Mouse (Mus musculus): ENCODE data around the gene Med13l. TPM values are rescaled to one million over a fixed set of nuclear protein-coding genes. Genes with fewer than 3 reads are reported as not detected.

Gene Med13l
- total RNA-seq, 2 experiments from 2014 or later: 95.9 to 105 TPM

GRCm38 (mm10) chr5:118555305-118555704 is 5.2 kb upstream of the Med13l start:
- intact Hi-C loops (cut with DNase I): no loop called here
- no peak for DNase-seq

DNA sequence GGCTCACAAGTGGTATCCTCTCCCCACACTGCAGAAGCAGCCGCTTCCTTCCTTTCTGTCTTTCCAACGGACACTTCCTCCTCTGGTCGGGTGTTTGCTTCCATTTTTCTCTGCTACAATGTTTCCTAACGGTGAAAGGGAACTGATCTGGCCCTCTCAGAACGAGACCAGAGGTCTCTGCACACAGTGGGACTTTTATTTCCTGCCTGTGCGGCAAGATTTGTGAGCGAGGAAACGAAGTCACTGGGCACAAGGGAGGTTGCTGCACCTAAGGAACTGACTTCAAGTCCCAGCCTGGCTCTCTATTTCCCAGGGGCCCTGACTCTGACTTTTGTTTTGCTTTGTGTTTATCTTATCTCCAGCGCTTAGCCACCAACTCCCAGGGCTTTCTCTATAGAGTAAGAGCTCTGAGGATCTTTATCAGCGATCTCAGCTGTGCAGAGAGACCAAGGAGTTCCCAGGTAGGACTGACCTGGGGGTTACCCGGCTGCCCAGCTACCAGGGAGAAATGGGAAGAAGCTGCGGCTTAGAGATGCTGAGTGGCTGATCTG is 4.0 kb upstream of the Med13l start:
- intact Hi-C loops (cut with DNase I): no loop called here
- DNase-seq: no peak

GRCm38 (mm10) chr5:118558841-118559240 is 1.6 kb upstream of the Med13l start:
- DNase-seq: no peak
- intact Hi-C loops (cut with DNase I): no loop called here

DNA sequence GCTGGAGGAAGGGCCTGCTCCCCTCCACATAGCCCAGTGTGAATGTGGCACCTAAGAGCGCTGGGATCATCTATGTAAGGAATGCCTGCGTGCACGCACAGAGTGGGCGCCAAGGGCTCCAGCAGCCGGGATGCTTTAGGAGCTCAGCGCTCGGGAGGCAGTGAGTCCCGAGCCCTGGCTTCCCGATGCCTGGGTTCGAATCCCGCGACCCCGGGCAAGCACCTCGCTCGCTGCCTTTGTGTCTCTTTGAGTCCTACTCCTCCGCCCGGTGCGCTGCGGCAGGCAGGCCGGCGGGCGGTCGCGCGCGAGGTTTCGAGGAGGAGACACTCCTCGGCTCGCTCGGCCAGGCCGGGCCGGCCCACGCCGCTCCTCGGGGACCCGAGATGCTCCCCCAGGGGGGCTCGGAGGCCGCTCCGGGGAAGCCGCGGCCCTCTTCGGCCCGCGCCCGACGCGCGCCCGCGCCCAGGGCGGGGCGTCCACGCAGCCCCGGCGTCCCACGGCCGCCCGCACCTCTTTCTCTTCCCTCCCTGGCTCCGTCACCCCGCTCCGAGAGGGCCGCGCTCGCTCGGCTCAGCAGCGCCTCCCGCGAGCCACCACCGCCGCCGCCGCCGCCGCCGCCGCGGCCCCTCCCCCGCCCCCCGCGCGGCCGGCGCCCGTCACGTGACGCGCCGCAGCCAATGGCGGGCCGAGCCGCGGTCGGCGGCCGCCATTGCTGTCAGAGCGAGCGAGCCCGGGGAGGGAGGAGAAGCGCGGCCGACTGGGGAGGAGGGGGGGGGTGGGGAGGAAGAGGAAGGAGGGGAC is 695 bp upstream of the Med13l start:
- peak; percentile 86 for DNase-seq
- intact Hi-C loops (cut with DNase I): loop anchor here (10.0 kb wide), 2 partner anchors 175 to 235 kb away; no protein-coding TSS in a partner anchor

DNA sequence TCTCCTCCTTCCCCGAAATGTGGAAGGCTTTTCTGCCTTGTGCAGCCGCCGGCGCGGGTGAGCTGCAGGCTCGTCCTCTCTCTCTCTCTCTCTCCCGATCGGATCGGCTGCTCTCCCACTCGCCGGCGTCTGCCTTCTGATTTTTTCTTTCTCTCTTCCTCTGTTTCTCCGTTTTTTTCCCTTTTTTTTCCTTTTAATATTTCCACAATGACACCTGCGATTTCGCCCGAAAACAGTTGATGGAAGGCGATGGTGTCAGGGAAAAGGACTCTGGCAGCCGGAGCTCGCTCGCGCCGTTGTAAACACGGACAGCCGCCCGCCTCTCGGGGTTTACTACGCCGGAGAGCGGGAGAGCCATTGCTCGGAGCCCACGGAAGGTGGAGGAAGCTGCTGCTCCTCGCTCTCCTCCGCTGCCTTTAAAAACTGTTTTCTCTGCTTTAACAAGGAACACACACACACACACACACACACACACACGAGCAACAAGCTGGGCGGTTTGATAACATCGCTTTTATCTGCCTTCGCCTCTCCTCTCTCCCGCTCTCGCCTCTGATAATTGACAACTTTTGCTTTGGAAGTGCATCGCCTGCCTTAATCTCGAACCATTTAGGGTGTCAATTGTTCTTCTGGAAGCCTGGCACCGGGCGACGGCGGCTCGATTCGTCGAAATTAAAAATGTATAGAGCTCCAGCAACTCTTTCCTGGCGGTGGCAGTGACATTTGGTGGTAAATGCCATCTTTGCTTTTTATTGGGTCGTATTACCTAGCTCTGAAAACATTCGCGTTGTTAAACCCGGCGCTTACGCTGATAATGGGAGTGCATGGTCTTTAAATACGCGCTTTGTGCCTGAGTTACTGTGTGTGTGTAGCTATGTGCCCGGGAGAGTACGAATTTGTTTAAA is 858 bp downstream of the Med13l start:
- intact Hi-C loops (cut with DNase I): loop anchor here (10.0 kb wide), 2 partner anchors 173 to 237 kb away; no protein-coding TSS in a partner anchor
- peak; percentile 38 for DNase-seq

- no peak for DNase-seq
- intact Hi-C loops (cut with DNase I): loop anchor here (10.0 kb wide), 2 partner anchors 173 to 237 kb away; no protein-coding TSS in a partner anchor
Observed at GRCm38 (mm10) chr5:118562206-118562605, 1.7 kb downstream of the Med13l start.

- no peak for DNase-seq
- intact Hi-C loops (cut with DNase I): loop anchor here (10.0 kb wide), 2 partner anchors 171 to 239 kb away; no protein-coding TSS in a partner anchor
Observed at GRCm38 (mm10) chr5:118563590-118563989, 3.1 kb downstream of the Med13l start.

GRCm38 (mm10) chr5:118567395-118567794 is 6.9 kb downstream of the Med13l start:
- intact Hi-C loops (cut with DNase I): loop anchor here (10.0 kb wide), 2 partner anchors 167 to 243 kb away; no protein-coding TSS in a partner anchor
- no peak for DNase-seq

DNA sequence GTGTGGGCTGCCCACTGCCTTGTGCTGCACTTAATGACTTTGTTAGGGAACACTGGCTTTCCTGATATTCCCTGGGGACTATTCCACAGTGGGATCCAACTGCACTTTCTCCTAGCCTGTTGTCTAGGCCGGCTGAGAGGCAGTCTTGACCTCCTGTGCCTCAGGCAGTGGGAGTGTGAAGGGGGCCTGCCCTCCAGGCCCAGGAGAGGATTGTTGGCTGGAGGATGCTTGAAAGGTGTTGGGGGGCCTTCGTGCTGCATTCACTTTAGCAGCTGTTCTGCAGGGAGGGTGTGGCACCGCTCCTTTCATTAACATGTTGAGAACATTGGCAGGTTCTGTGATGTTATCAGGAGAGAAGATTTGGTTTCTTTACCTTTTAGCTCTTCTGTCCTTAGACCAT is 8.5 kb downstream of the Med13l start:
- intact Hi-C loops (cut with DNase I): loop anchor here (10.0 kb wide), 2 partner anchors 166 to 244 kb away; no protein-coding TSS in a partner anchor
- no peak for DNase-seq

DNA sequence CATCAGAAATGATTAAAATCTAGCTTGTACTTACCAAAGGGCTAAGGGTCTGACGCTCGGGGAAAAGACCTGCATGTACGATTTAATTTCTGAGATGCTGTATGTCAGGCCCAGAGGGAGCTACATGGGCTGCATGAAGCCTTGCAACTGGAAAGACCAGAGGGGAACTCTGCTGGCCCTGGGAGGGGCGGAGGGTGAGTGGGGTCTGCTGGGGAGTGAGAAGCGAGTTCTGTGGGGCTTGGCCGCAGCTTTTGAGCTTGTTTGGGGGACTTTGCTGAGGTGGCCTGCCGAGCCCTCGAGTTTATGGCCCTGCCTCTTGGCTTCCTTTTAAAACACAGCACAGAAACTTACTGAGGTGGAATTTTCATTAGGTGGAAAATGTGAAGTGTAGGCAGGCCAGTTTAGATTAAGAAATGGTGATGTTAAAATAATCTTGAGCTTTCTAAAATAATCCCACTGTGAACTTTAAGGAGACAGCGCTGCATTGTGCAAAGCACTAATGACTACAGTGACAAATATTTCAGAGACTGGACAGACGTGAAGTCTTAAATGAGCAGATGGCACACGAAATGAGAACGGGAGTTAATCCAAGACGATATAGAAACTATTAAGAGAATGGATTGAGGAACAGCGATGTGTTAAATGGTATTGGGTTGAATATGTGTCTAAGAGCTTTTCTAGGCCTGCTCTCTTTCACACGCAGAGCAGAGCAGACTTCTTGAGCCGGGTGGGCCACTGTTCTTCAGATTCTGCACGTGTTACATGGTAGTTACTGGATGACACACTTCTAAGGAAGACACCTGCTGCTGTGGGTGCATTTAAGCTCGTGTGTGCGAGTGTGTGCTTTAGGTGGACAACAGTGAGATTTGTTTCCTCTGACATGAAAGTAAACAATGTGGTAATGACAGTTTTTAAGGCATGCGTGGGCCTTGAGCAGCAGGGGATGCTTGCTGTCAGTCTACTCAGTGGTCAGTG is 9.4 kb downstream of the Med13l start:
- no peak for DNase-seq
- intact Hi-C loops (cut with DNase I): loop anchor here (10.0 kb wide), 4 partner anchors 85 to 295 kb away; no protein-coding TSS in a partner anchor

- no peak for DNase-seq
- intact Hi-C loops (cut with DNase I): loop anchor here (10.0 kb wide), 2 partner anchors 83 to 297 kb away; no protein-coding TSS in a partner anchor
Observed at GRCm38 (mm10) chr5:118571504-118571903, 11.0 kb downstream of the Med13l start.

DNA sequence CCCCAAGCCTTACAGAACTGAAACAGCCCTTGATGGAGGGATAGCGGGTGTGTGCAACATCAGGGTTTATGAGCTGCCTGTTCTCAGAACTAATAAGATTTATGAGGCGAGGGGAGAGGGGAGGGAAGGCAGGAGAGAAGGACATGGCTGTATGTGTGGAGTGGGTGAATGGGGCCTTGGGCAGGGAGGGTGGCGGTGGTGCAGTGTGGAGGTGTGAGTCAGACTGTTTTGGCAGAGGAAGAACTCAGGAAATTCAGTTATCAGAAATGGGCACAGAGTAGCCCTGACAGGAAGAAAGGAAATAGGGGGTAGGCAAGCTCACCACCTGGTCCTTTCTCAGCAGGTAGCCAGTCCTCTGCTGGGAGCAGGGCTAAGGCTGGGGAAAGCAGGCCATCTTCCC is 13.8 kb downstream of the Med13l start:
- DNase-seq: no peak
- intact Hi-C loops (cut with DNase I): loop anchor here (10.0 kb wide), 2 partner anchors 81 to 299 kb away; no protein-coding TSS in a partner anchor

- no peak for DNase-seq
- intact Hi-C loops (cut with DNase I): loop anchor here (10.0 kb wide), 2 partner anchors 80 to 300 kb away; no protein-coding TSS in a partner anchor
Observed at GRCm38 (mm10) chr5:118574997-118575396, 14.5 kb downstream of the Med13l start.

GRCm38 (mm10) chr5:118575909-118576308 is 15.4 kb downstream of the Med13l start:
- no peak for DNase-seq
- intact Hi-C loops (cut with DNase I): loop anchor here (10.0 kb wide), 2 partner anchors 79 to 301 kb away; no protein-coding TSS in a partner anchor

DNA sequence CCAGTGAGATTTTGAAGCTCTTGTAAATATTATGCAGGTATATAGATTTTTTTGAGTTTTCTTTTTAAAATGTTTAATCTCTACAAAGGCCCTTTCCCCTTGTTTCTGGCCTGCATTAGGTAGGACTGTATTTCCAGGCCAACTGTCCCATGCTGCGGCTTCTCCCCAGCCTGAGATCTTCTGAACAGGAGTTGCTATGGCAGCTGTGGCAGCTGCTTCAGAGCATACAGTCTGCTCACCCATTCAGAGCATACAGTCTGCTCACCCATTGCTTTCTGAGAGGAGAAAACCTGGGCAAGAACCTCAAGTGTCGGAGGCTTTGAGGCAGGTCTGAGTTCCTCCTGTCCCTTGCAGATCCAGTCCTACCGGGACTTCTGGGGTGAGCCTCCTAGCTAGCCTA is 16.3 kb downstream of the Med13l start:
- intact Hi-C loops (cut with DNase I): loop anchor here (10.0 kb wide), 2 partner anchors 78 to 302 kb away; no protein-coding TSS in a partner anchor
- DNase-seq: no peak

- intact Hi-C loops (cut with DNase I): no loop called here
- DNase-seq: no peak
Observed at GRCm38 (mm10) chr5:118585355-118585754, 24.9 kb downstream of the Med13l start.

GRCm38 (mm10) chr5:118586560-118586959 is 26.1 kb downstream of the Med13l start:
- intact Hi-C loops (cut with DNase I): no loop called here

GRCm38 (mm10) chr5:118588381-118588925 is 28.0 kb downstream of the Med13l start:
- no peak for DNase-seq

More at GRCm38 (mm10) chr5:118586560-118586959, 26.1 kb downstream of the Med13l start:
- no peak for DNase-seq

More at GRCm38 (mm10) chr5:118588381-118588925, 28.0 kb downstream of the Med13l start:
- intact Hi-C loops (cut with DNase I): no loop called here

Measured in left cerebral cortex, postnatal 4 days (tissue).